Mouse (Mus musculus): ENCODE results near the gene Acap1. TPM values are rescaled to one million over a fixed set of nuclear protein-coding genes. Genes with fewer than 3 reads are reported as not detected.

Acap1 gene
- polyA plus RNA-seq, 1 experiment from 2014 or later = 0.90 TPM

DNA sequence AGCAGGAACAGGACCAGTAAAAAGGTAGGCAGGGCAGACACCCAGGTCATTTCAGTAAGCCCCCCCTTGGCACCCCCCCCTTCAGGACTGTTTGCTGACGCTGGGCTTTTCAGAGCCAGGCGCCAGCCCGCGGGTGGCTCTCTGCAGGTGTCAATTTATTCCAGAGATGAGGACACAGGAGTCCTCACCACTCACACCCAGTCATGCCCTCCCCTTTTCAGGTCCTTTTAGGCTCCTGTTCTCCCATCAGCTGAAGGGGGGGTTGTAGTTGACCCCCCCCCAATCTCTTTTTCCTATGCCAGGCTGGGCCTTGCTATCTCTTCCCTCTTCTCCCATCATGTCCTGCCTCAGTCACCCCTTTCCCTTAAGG, 59.4 kb downstream of the Acap1 start:
- peaks cover 28% of the 10 kb centered on the region for H3K36me3 ChIP-seq
- H3K27me3 ChIP-seq = peaks cover 41% of the 10 kb centered on the region
- H3K9me3 ChIP-seq = no peaks in the 10 kb centered on the region
- H3K27ac ChIP-seq = peak overlapping the region; percentile 89; the same call in 1 of the 2 replicates
- WGBS = 0% methylated on average over 4 of the region's 4 CpGs
- H3K4me2 ChIP-seq = peak overlapping the region; percentile 95
- no peak for ATAC-seq (ENCODE audit: insufficient number of reproducible peaks, insufficient read depth, low FRiP score, low TSS enrichment, low read depth)
- H3K4me1 ChIP-seq (replicated peaks) = peaks cover 46% of the 10 kb centered on the region
- H3K4me3 ChIP-seq (replicated peaks) = peak overlapping the region; percentile 72
- H3K9ac ChIP-seq (replicated peaks) = peak overlapping the region; percentile 81; the same call in 1 of the 2 replicates

DNA sequence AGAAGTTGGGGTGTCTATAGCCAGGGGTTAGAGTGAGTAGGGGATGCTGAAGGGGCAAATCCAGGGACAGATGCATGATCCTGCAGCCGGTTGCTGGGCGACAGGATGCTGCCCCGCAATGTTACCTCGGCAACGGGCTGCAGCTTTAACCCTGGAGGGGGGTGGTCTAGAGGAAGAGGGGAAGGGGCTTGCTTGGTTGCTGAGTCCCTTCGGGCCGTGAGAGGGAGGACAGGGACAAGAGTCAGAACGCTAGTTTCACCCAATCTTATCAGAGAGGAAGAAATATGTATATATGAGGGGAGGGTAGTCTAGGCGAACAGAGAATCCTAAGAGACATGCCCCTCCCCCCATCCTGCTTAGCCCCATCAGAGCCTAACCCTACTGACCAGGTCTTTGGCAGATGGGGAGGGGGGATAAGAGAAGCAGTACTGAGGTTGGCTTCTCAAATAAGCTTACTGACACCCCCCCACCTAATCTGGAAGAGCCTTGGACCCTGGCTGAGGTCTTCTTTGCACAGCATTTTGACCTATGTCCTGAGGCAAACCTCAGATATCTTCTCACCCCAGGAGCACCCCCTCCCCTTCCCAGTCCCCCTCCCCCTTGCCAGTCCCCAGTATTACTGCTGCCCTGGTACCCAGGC, 59.9 kb downstream of the Acap1 start:
- Histone ChIP-seq H3K4me3 (replicated peaks) (peak overlapping the region; percentile 72), H3K4me1 (replicated peaks) (peaks cover 46% of the 10 kb centered on the region), H3K9ac (replicated peaks) (peak overlapping the region; percentile 1; the same call in 1 of the 2 replicates), H3K4me2 (peak overlapping the region; percentile 95), H3K27ac (no peak overlapping the region), H3K27me3 (peaks cover 41% of the 10 kb centered on the region), H3K36me3 (peaks cover 32% of the 10 kb centered on the region), H3K9me3 (no peaks in the 10 kb centered on the region)
- WGBS = 6% methylated on average over 9 of the region's 9 CpGs
- ATAC-seq (ENCODE audit: insufficient number of reproducible peaks, insufficient read depth, low FRiP score, low TSS enrichment, low read depth) = no peak

DNA sequence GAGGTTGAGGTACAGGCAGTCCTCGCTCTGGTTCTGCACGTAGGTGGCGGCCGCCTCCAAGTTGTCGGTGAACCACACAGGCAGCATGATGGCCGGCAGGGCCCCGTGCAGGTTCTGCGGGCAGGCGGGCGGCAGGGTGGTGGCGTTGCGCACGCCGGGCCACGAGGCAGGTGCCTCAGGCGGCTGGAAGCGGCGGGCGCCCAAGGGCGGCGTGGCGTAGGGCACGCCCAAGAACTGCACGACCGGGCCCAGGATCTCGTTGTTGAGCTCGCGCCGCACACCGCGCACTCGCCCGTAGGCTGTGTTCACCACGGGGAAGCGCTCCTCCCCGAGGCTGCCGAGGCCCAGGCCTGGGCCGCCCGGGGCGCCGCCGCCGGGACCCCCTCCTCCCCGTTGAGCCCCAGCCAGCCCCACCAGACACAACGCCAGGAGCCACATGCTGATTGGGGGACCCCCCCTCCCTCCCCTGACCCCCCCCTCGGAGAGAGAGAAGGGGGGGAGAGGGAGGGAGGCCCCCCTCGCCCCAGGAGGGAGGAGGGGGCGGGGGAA, 61.3 kb downstream of the Acap1 start:
- Histone ChIP-seq H3K36me3 (peaks cover 39% of the 10 kb centered on the region), H3K27ac (0 out of 2 replicates have a peak overlapping the region, but pooled peaks have one; percentile 4), H3K4me1 (replicated peaks) (peaks cover 45% of the 10 kb centered on the region), H3K27me3 (peaks cover 41% of the 10 kb centered on the region), H3K4me3 (replicated peaks) (peak overlapping the region; percentile 72), H3K9me3 (no peaks in the 10 kb centered on the region), H3K9ac (replicated peaks) (peak overlapping the region; percentile 77), H3K4me2 (peak overlapping the region; percentile 95)
- WGBS = 9% methylated on average over 42 of the region's 48 CpGs
- ATAC-seq (ENCODE audit: insufficient number of reproducible peaks, insufficient read depth, low FRiP score, low TSS enrichment, low read depth) = no peak

DNA sequence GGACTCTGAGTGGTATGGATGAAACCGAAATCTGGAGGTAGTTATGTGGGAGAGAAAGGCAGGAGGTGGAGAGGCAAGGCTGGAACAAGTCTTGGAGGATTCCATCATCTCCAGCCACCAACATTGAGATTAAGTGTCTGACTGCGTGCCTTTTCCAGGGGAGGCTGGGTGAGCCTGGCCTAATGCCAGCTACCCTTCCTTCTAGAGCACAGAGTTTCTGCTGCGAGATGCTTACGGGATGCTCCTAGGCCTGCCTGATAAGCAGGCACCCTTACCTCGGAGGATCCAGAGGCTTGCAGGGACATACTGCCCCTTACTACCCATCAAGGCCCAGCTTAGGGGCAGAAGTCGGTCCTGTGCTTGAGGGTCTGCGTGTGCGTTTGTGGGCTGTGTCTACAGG, 61.8 kb downstream of the Acap1 start:
- Histone ChIP-seq H3K4me1 (replicated peaks) (peaks cover 44% of the 10 kb centered on the region), H3K4me2 (peak overlapping the region; percentile 95), H3K9ac (replicated peaks) (peak overlapping the region; percentile 77), H3K9me3 (no peaks in the 10 kb centered on the region), H3K27ac (no peak overlapping the region), H3K36me3 (peaks cover 40% of the 10 kb centered on the region), H3K4me3 (replicated peaks) (peak overlapping the region; percentile 72), H3K27me3 (peaks cover 41% of the 10 kb centered on the region)
- WGBS = 61% methylated on average over 8 of the region's 8 CpGs
- ATAC-seq (ENCODE audit: insufficient number of reproducible peaks, insufficient read depth, low FRiP score, low TSS enrichment, low read depth) = no peak

Small RNA genes within 50 kb of the gene (microRNA-seq; reads per million reads assigned to microRNA genes)
- not detected for gene Mir6924

Other genes with a start within 250 kb of the Acap1 start
- 0.68 TPM in 1 of 2 replicates, not detected in the other for gene Sox15, start 240.2 kb downstream of the Acap1 start, polyA plus RNA-seq (2016; fragmentation: Nextera tagmentation; extraction: Ambion mirVana)
- gene Mpdu1, start 232.9 kb downstream of the Acap1 start, polyA plus RNA-seq (2016; fragmentation: Nextera tagmentation; extraction: Ambion mirVana) = 62.6 and 64.3 TPM in 2 replicates
- 5.9 and 8.0 TPM in 2 replicates for gene Cd68, start 229.4 kb downstream of the Acap1 start, polyA plus RNA-seq (2016; fragmentation: Nextera tagmentation; extraction: Ambion mirVana)
- gene Eif4a1, start 223.1 kb downstream of the Acap1 start, polyA plus RNA-seq (2016; fragmentation: Nextera tagmentation; extraction: Ambion mirVana) = 569 and 701 TPM in 2 replicates
- 132 and 140 TPM in 2 replicates for gene Senp3, start 213.5 kb downstream of the Acap1 start, polyA plus RNA-seq (2016; fragmentation: Nextera tagmentation; extraction: Ambion mirVana)
- 0.58 and 1.0 TPM in 2 replicates for gene Tnfsf13, start 209.8 kb downstream of the Acap1 start, polyA plus RNA-seq (2016; fragmentation: Nextera tagmentation; extraction: Ambion mirVana)
- 2.2 and 3.7 TPM in 2 replicates for gene Tnfsf12, start 199.7 kb downstream of the Acap1 start, polyA plus RNA-seq (2016; fragmentation: Nextera tagmentation; extraction: Ambion mirVana)
- 1.7 TPM in 2 replicates for gene Tnfsfm13, start 199.4 kb downstream of the Acap1 start, polyA plus RNA-seq (2016; fragmentation: Nextera tagmentation; extraction: Ambion mirVana)
- 27.2 and 38.1 TPM in 2 replicates for gene Polr2a, start 136.9 kb downstream of the Acap1 start, polyA plus RNA-seq (2016; fragmentation: Nextera tagmentation; extraction: Ambion mirVana)
- gene Slc35g3, start 133.6 kb downstream of the Acap1 start, polyA plus RNA-seq (2016; fragmentation: Nextera tagmentation; extraction: Ambion mirVana) = 0.13 and 0.18 TPM in 2 replicates
- 1.9 and 2.4 TPM in 2 replicates for gene Zbtb4, start 129.6 kb downstream of the Acap1 start, polyA plus RNA-seq (2016; fragmentation: Nextera tagmentation; extraction: Ambion mirVana)
- 15.4 and 17.1 TPM in 2 replicates for gene Chrnb1, start 99.6 kb downstream of the Acap1 start, polyA plus RNA-seq (2016; fragmentation: Nextera tagmentation; extraction: Ambion mirVana)
- 1.2 and 1.5 TPM in 2 replicates for gene Fgf11, start 93.7 kb downstream of the Acap1 start, polyA plus RNA-seq (2016; fragmentation: Nextera tagmentation; extraction: Ambion mirVana)
- gene Tmem102, start 89.9 kb downstream of the Acap1 start, polyA plus RNA-seq (2016; fragmentation: Nextera tagmentation; extraction: Ambion mirVana) = 1.6 and 1.8 TPM in 2 replicates
- not detected in 2 replicates for gene Gm39566, start 80.2 kb downstream of the Acap1 start, polyA plus RNA-seq (2016; fragmentation: Nextera tagmentation; extraction: Ambion mirVana)
- not detected in 2 replicates for gene Spem2, start 77.1 kb downstream of the Acap1 start, polyA plus RNA-seq (2016; fragmentation: Nextera tagmentation; extraction: Ambion mirVana)
- 0.20 TPM in 1 of 2 replicates, not detected in the other for gene Spem1, start 73.4 kb downstream of the Acap1 start, polyA plus RNA-seq (2016; fragmentation: Nextera tagmentation; extraction: Ambion mirVana)
- gene Nlgn2, start 57.8 kb downstream of the Acap1 start, polyA plus RNA-seq (2016; fragmentation: Nextera tagmentation; extraction: Ambion mirVana) = 8.4 and 9.1 TPM in 2 replicates
- gene Tmem256, start 57.0 kb downstream of the Acap1 start, polyA plus RNA-seq (2016; fragmentation: Nextera tagmentation; extraction: Ambion mirVana) = 346 and 353 TPM in 2 replicates
- gene Plscr3, start 49.2 kb downstream of the Acap1 start, polyA plus RNA-seq (2016; fragmentation: Nextera tagmentation; extraction: Ambion mirVana) = 111 and 120 TPM in 2 replicates
- 1.6 and 2.3 TPM in 2 replicates for gene Tnk1, start 36.8 kb downstream of the Acap1 start, polyA plus RNA-seq (2016; fragmentation: Nextera tagmentation; extraction: Ambion mirVana)
- not detected in 2 replicates for gene Tmem95, start 17.5 kb downstream of the Acap1 start, polyA plus RNA-seq (2016; fragmentation: Nextera tagmentation; extraction: Ambion mirVana)
- gene Kctd11, start 14.1 kb downstream of the Acap1 start, polyA plus RNA-seq (2016; fragmentation: Nextera tagmentation; extraction: Ambion mirVana) = 3.7 and 4.4 TPM in 2 replicates
- gene 2810408A11Rik, start 5.4 kb upstream of the Acap1 start, polyA plus RNA-seq (2016; fragmentation: Nextera tagmentation; extraction: Ambion mirVana) = 30.4 and 32.8 TPM in 2 replicates
- gene Neurl4, start 5.5 kb upstream of the Acap1 start, polyA plus RNA-seq (2016; fragmentation: Nextera tagmentation; extraction: Ambion mirVana) = 10.9 and 12.7 TPM in 2 replicates
- gene Gps2, start 18.3 kb upstream of the Acap1 start, polyA plus RNA-seq (2016; fragmentation: Nextera tagmentation; extraction: Ambion mirVana) = 92.0 and 93.5 TPM in 2 replicates
- gene Eif5a, start 26.4 kb upstream of the Acap1 start, polyA plus RNA-seq (2016; fragmentation: Nextera tagmentation; extraction: Ambion mirVana) = 1,762 and 1,851 TPM in 2 replicates
- gene Ybx2, start 40.3 kb upstream of the Acap1 start, polyA plus RNA-seq (2016; fragmentation: Nextera tagmentation; extraction: Ambion mirVana) = 14.0 and 15.5 TPM in 2 replicates
- 34.1 and 35.7 TPM in 2 replicates for gene Slc2a4, start 52.6 kb upstream of the Acap1 start, polyA plus RNA-seq (2016; fragmentation: Nextera tagmentation; extraction: Ambion mirVana)
- 15.7 and 18.1 TPM in 2 replicates for gene Cldn7, start 69.2 kb upstream of the Acap1 start, polyA plus RNA-seq (2016; fragmentation: Nextera tagmentation; extraction: Ambion mirVana)
- 24.5 and 27.8 TPM in 2 replicates for gene Ctdnep1, start 85.6 kb upstream of the Acap1 start, polyA plus RNA-seq (2016; fragmentation: Nextera tagmentation; extraction: Ambion mirVana)
- gene Elp5, start 87.0 kb upstream of the Acap1 start, polyA plus RNA-seq (2016; fragmentation: Nextera tagmentation; extraction: Ambion mirVana) = 124 and 126 TPM in 2 replicates
- gene Gabarap, start 95.6 kb upstream of the Acap1 start, polyA plus RNA-seq (2016; fragmentation: Nextera tagmentation; extraction: Ambion mirVana) = 398 and 426 TPM in 2 replicates
- gene Phf23, start 100.2 kb upstream of the Acap1 start, polyA plus RNA-seq (2016; fragmentation: Nextera tagmentation; extraction: Ambion mirVana) = 102 and 108 TPM in 2 replicates
- 69.4 and 69.5 TPM in 2 replicates for gene Dvl2, start 105.1 kb upstream of the Acap1 start, polyA plus RNA-seq (2016; fragmentation: Nextera tagmentation; extraction: Ambion mirVana)
- 65.9 and 67.1 TPM in 2 replicates for gene Acadvl, start 119.9 kb upstream of the Acap1 start, polyA plus RNA-seq (2016; fragmentation: Nextera tagmentation; extraction: Ambion mirVana)
- 10.6 and 13.6 TPM in 2 replicates for gene Dlg4, start 121.4 kb upstream of the Acap1 start, polyA plus RNA-seq (2016; fragmentation: Nextera tagmentation; extraction: Ambion mirVana)
- 1.5 and 2.3 TPM in 2 replicates for gene Asgr1, start 158.5 kb upstream of the Acap1 start, polyA plus RNA-seq (2016; fragmentation: Nextera tagmentation; extraction: Ambion mirVana)
- 0.22 TPM in 1 of 2 replicates, not detected in the other for gene Asgr2, start 197.1 kb upstream of the Acap1 start, polyA plus RNA-seq (2016; fragmentation: Nextera tagmentation; extraction: Ambion mirVana)
- not detected in 2 replicates for gene Mgl2, start 234.8 kb upstream of the Acap1 start, polyA plus RNA-seq (2016; fragmentation: Nextera tagmentation; extraction: Ambion mirVana)

Measured in limb, embryonic 12.5 days (tissue).